Mouse (Mus musculus): ENCODE measurements around the gene Zfp69. TPM values are rescaled to one million over a fixed set of nuclear protein-coding genes. Genes with fewer than 3 reads are reported as not detected.

The Zfp69 gene
- polyA plus RNA-seq, 1 experiment from 2014 or later: 8.8 TPM

DNA sequence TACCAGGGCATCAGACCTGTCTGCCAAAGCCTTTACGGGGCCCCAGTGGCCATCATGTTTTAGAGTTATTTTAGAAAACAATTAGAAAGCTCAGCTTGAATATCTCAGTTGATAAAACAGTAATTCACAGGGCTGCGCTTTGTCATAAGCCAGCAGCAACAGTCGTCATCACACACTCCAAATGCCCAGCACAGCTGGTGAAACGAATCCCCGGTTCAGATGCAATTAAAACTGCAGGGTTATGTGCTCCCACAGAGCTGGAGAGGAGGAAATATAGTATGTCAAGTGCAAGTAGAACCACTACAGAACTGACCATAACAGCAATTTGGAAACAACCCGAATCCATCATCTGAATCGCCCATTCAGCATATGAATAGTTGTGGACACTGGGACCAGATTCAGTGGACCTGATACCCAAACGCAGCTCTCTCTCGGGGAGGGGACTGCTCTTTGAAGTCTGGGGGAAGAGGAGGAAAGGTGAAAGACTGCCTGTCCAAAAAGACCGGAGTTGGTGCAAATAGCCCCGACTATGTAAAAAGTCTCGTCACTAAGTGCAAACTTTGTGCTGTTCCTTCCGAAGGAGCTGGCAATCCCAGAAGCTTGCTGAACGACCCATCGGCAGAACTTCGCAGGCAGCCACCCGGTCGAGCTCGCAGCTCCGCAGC, 604 bp downstream of the Zfp69 start:
- no peaks in the 10 kb centered on the region for H3K36me3 ChIP-seq (ENCODE audit: control insufficient read depth, insufficient read depth, low read length)
- 8% methylated on average over 20 of the region's 20 CpGs for WGBS
- no peak for DNase-seq (ENCODE audit: low spot score)
- H3K27ac ChIP-seq (ENCODE audit: low read depth, low read length): peak overlapping the region; percentile 64
- no peaks in the 10 kb centered on the region for H3K9me3 ChIP-seq (ENCODE audit: control insufficient read depth, low read length)
- H3K4me3 ChIP-seq (ENCODE audit: low read depth, low read length): peak overlapping the region; percentile 69
- peak overlapping the region; percentile 82 for H3K4me2 ChIP-seq (ENCODE audit: low read depth, low read length, severe bottlenecking)
- ATAC-seq (replicated peaks; ENCODE audit: low FRiP score): no peak
- H3K4me1 ChIP-seq (replicated peaks; ENCODE audit: control insufficient read depth, insufficient read depth, low read length): no peaks in the 10 kb centered on the region
- no peaks in the 10 kb centered on the region for H3K27me3 ChIP-seq (ENCODE audit: control insufficient read depth, insufficient read depth, low read length)
- peak overlapping the region; percentile 83 for H3K9ac ChIP-seq (ENCODE audit: low read length)

DNA sequence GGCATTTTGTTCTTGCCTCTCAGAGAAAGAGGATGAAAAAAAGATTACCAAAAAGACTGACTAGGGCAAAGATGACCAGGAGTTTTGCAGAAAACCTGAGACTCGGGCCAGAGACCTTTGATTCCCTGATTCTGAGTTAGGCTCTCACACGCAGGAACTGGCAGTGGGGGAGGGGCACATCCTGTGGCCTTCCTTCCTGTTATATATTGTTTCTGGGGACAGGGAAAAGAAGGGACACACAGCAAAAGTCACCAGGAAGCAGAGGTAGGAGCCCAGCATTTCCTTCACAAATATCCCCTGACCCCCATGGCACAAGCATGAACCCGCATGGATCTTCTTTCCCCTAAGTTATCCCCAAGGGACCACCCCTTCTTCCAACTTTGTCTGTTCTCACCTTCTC, 2.6 kb downstream of the Zfp69 start:
- 69% methylated on average over 3 of the region's 3 CpGs for WGBS
- no peak overlapping the region for H3K9ac ChIP-seq (ENCODE audit: low read length)
- no peak overlapping the region for H3K27ac ChIP-seq (ENCODE audit: low read depth, low read length)
- DNase-seq (ENCODE audit: low spot score) (no peak), ATAC-seq (replicated peaks; ENCODE audit: low FRiP score) (no peak)
- H3K27me3 ChIP-seq (ENCODE audit: control insufficient read depth, insufficient read depth, low read length): no peaks in the 10 kb centered on the region
- no peaks in the 10 kb centered on the region for H3K9me3 ChIP-seq (ENCODE audit: control insufficient read depth, low read length)
- H3K36me3 ChIP-seq (ENCODE audit: control insufficient read depth, insufficient read depth, low read length): no peaks in the 10 kb centered on the region
- no peaks in the 10 kb centered on the region for H3K4me1 ChIP-seq (replicated peaks; ENCODE audit: control insufficient read depth, insufficient read depth, low read length)
- H3K4me2 ChIP-seq (ENCODE audit: low read depth, low read length, severe bottlenecking): no peak overlapping the region
- H3K4me3 ChIP-seq (ENCODE audit: low read depth, low read length): no peak overlapping the region

DNA sequence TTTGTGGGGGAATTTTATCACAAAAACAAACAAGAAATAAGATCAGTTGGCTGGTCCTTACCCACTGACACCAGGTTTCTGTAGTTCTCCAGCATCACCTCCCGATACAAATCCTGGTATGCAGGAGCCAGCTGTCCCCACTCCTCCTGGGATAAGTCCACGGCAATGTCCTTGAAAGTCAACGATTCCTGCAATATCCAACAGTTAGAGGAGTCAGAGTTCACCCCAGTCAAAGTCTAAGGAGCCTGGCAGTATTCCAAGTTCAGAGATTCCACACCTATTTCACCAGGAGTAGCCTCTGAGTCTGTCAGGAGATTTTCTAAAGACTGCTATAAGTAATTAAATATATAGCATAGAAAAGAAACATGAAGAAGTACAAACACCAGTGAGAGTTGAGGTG, 16.5 kb downstream of the Zfp69 start:
- Histone ChIP-seq H3K36me3 (ENCODE audit: control insufficient read depth, insufficient read depth, low read length) (no peaks in the 10 kb centered on the region), H3K4me1 (replicated peaks; ENCODE audit: control insufficient read depth, insufficient read depth, low read length) (no peaks in the 10 kb centered on the region), H3K4me2 (ENCODE audit: low read depth, low read length, severe bottlenecking) (no peak overlapping the region), H3K27me3 (ENCODE audit: control insufficient read depth, insufficient read depth, low read length) (no peaks in the 10 kb centered on the region), H3K9ac (ENCODE audit: low read length) (no peak overlapping the region), H3K27ac (ENCODE audit: low read depth, low read length) (no peak overlapping the region), H3K4me3 (ENCODE audit: low read depth, low read length) (no peak overlapping the region), H3K9me3 (ENCODE audit: control insufficient read depth, low read length) (no peaks in the 10 kb centered on the region; the same call in 1 of the 2 replicates)
- WGBS: 85% methylated on average over 3 of the region's 3 CpGs
- DNase-seq (ENCODE audit: low spot score) (no peak), ATAC-seq (replicated peaks; ENCODE audit: low FRiP score) (no peak)

DNA sequence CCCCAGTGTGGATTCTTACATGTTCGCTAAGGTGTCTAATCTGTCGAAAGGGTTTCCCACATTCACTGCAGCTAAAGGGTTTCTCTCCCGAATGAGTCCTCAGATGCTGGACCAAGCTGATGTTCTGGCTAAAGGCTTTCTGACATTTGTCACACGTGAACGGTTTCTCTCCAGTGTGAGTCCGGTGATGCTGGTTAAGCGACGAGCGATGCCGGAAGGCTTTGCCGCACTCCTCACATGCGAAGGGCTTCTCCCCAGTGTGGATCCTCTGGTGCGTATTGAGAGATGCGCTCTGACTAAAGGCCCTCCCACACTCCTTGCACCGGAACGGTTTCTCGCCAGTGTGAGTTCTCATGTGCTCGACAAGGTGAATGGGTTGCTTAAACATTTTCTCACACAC, 20.8 kb downstream of the Zfp69 start:
- DNase-seq (ENCODE audit: low spot score): no peak
- Histone ChIP-seq H3K27ac (ENCODE audit: low read depth, low read length) (no peak overlapping the region), H3K9me3 (ENCODE audit: control insufficient read depth, low read length) (no peaks in the 10 kb centered on the region; the same call in 1 of the 2 replicates), H3K36me3 (ENCODE audit: control insufficient read depth, insufficient read depth, low read length) (no peaks in the 10 kb centered on the region), H3K4me1 (replicated peaks; ENCODE audit: control insufficient read depth, insufficient read depth, low read length) (no peaks in the 10 kb centered on the region), H3K27me3 (ENCODE audit: control insufficient read depth, insufficient read depth, low read length) (no peaks in the 10 kb centered on the region), H3K4me3 (ENCODE audit: low read depth, low read length) (no peak overlapping the region), H3K9ac (ENCODE audit: low read length) (no peak overlapping the region), H3K4me2 (ENCODE audit: low read depth, low read length, severe bottlenecking) (no peak overlapping the region)
- 93% methylated on average over 18 of the region's 18 CpGs for WGBS
- ATAC-seq (replicated peaks; ENCODE audit: low FRiP score): no peak

DNA sequence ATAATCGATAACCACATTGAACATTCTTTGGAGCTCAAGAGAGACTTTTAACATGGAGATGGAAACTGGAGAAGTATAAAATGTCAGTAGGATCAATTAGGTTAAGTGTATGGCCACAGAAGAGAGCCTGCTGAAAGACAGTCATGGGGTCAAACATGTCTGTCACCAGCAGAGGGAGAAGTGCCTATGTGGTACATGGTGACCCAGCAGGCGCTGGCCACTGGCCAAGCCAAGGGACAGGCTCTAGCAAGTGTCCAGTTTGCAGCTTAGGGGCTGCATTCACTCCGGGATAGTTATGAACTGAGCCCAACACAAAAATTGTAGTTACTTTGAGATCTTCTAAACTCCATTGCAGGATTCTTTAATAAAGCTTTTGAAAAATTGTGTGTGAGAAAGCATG, 22.8 kb downstream of the Zfp69 start:
- WGBS: 90% methylated on average over 3 of the region's 3 CpGs
- no peak for ATAC-seq (replicated peaks; ENCODE audit: low FRiP score)

DNA sequence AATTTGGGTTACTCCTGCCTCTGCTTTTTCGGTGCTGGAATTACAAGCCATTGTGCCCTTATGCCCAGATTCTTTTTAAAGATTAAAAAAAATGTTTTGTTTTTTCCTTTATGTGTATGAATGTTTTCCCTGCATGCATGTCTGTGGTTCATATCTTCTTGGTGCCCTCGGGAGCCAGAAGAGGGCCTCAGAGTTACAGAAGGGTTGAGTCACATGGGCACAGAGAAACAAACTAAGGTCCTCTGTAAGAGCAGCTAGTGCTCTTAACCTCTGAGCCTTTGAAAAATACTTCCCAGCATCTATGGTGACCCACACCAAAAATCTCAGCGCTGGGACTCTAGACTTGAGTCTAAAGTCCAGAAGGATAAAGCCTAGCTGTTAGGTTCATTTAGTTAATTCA, 26.1 kb downstream of the Zfp69 start:
- WGBS: 21% methylated on average over 3 of the region's 3 CpGs
- Histone ChIP-seq H3K27me3 (ENCODE audit: control insufficient read depth, insufficient read depth, low read length) (no peaks in the 10 kb centered on the region), H3K4me3 (ENCODE audit: low read depth, low read length) (peak overlapping the region; percentile 53), H3K36me3 (ENCODE audit: control insufficient read depth, insufficient read depth, low read length) (peaks cover 15% of the 10 kb centered on the region), H3K4me2 (ENCODE audit: low read depth, low read length, severe bottlenecking) (peak overlapping the region; percentile 70), H3K9me3 (ENCODE audit: control insufficient read depth, low read length) (no peaks in the 10 kb centered on the region), H3K27ac (ENCODE audit: low read depth, low read length) (peak overlapping the region; percentile 25; the same call in 1 of the 2 replicates), H3K4me1 (replicated peaks; ENCODE audit: control insufficient read depth, insufficient read depth, low read length) (no peaks in the 10 kb centered on the region), H3K9ac (ENCODE audit: low read length) (peak overlapping the region; percentile 74)
- DNase-seq (ENCODE audit: low spot score) (no peak), ATAC-seq (replicated peaks; ENCODE audit: low FRiP score) (peak; percentile 29; the same call in 1 of the 2 replicates)

More for the DNA sequence above, 22.8 kb downstream of the Zfp69 start:
- Histone ChIP-seq H3K4me3 (ENCODE audit: low read depth, low read length) (no peak overlapping the region), H3K36me3 (ENCODE audit: control insufficient read depth, insufficient read depth, low read length) (no peaks in the 10 kb centered on the region), H3K4me1 (replicated peaks; ENCODE audit: control insufficient read depth, insufficient read depth, low read length) (no peaks in the 10 kb centered on the region), H3K27ac (ENCODE audit: low read depth, low read length) (no peak overlapping the region), H3K9ac (ENCODE audit: low read length) (no peak overlapping the region), H3K27me3 (ENCODE audit: control insufficient read depth, insufficient read depth, low read length) (no peaks in the 10 kb centered on the region), H3K9me3 (ENCODE audit: control insufficient read depth, low read length) (no peaks in the 10 kb centered on the region; the same call in 1 of the 2 replicates), H3K4me2 (ENCODE audit: low read depth, low read length, severe bottlenecking) (no peak overlapping the region)
- DNase-seq (ENCODE audit: low spot score): no peak

DNA sequence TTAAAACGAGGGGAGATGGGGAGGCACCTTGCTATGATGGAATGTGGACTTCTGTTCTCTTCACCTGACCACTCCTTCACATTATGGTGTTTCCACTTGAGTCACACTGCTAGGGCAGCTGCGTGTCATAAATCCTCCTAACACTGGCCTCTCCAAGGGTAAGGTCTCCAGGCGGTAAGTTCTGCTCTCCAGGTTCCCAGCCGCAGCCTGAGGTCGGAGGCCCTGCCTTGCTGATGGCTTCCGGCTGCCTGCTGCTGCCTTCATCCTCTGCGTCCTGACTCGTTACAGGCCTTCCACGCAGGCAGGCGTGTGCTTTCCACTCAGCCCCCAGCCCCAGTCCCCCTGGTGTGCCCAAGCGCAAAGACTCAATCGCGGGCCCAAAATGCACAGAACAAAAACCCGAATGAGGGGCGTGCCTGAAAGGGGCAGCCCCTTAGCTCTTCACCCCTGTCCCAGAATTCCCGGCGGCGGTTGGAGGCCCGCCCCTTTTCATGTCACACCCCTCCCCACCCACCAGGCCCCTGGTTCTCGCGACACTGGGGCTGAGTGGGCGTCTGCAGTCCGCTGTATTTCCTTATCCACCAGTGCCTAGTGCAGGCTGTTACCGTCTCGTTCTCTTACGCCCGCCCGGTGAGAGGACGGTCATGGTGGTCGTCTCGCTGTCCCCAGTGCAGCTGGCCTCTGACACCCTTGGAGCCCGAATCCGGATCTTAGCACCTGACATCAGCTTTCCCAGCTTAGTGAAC, 26.8 kb downstream of the Zfp69 start, which contains the start of gene Exo5:
TSS of gene Exo5 (minus strand) at position 464 of the 746 bp plus-strand sequence.
- WGBS: under 1% methylated on average over 33 of the region's 33 CpGs
- DNase-seq (ENCODE audit: low spot score) (peak; percentile 97), ATAC-seq (replicated peaks; ENCODE audit: low FRiP score) (peak; percentile 98)
- H3K27ac ChIP-seq (ENCODE audit: low read depth, low read length): peak within 1 kb of the TSS; percentile 25
- peak within 1 kb of the TSS; percentile 70 for H3K4me2 ChIP-seq (ENCODE audit: low read depth, low read length, severe bottlenecking)
- peaks cover 15% of the 10 kb centered on the region for H3K36me3 ChIP-seq (ENCODE audit: control insufficient read depth, insufficient read depth, low read length)
- no peaks in the 10 kb centered on the region for H3K9me3 ChIP-seq (ENCODE audit: control insufficient read depth, low read length)
- H3K4me1 ChIP-seq (replicated peaks; ENCODE audit: control insufficient read depth, insufficient read depth, low read length): no peaks in the 10 kb centered on the region
- H3K4me3 ChIP-seq (ENCODE audit: low read depth, low read length): peak within 1 kb of the TSS; percentile 53
- peak within 1 kb of the TSS; percentile 74 for H3K9ac ChIP-seq (ENCODE audit: low read length)
- H3K27me3 ChIP-seq (ENCODE audit: control insufficient read depth, insufficient read depth, low read length): no peaks in the 10 kb centered on the region

DNA sequence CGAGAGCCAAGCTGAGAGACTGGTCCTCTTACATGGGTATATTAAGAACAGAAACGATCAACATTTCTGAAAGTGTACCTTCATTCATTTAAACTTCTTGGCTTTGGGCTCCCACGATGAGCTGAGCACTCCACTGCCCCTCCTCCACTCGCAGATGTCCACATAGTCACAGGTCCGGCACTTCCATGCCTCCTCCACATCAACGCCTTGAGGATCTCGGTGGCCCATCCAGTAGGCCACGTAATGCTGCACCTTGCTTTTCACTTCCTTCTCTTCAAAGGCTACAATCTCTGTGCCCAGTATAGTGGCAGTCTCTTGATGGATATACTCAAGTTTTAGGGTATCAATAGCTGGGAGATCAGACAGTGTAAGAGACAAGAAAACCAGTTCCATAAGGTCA, 30.0 kb downstream of the Zfp69 start:
- H3K27ac ChIP-seq (ENCODE audit: low read depth, low read length): no peak overlapping the region
- H3K4me1 ChIP-seq (replicated peaks; ENCODE audit: control insufficient read depth, insufficient read depth, low read length): no peaks in the 10 kb centered on the region
- no peaks in the 10 kb centered on the region for H3K9me3 ChIP-seq (ENCODE audit: control insufficient read depth, low read length)
- H3K9ac ChIP-seq (ENCODE audit: low read length): no peak overlapping the region
- peaks cover 15% of the 10 kb centered on the region for H3K36me3 ChIP-seq (ENCODE audit: control insufficient read depth, insufficient read depth, low read length)
- ATAC-seq (replicated peaks; ENCODE audit: low FRiP score) (no peak), DNase-seq (ENCODE audit: low spot score) (no peak)
- no peaks in the 10 kb centered on the region for H3K27me3 ChIP-seq (ENCODE audit: control insufficient read depth, insufficient read depth, low read length)
- H3K4me3 ChIP-seq (ENCODE audit: low read depth, low read length): no peak overlapping the region
- 95% methylated on average over 8 of the region's 8 CpGs for WGBS
- H3K4me2 ChIP-seq (ENCODE audit: low read depth, low read length, severe bottlenecking): no peak overlapping the region
